Mouse (Mus musculus) testis, postnatal 10 days (tissue): ENCODE measurements around the gene Fam180a.

ENCODE experiments used
- DNase-seq: peaks from one replicate; pipeline ENCODE4 v3.0.0; 2021; ENCODE audit warnings: low spot score

The Fam180a gene

DNA sequence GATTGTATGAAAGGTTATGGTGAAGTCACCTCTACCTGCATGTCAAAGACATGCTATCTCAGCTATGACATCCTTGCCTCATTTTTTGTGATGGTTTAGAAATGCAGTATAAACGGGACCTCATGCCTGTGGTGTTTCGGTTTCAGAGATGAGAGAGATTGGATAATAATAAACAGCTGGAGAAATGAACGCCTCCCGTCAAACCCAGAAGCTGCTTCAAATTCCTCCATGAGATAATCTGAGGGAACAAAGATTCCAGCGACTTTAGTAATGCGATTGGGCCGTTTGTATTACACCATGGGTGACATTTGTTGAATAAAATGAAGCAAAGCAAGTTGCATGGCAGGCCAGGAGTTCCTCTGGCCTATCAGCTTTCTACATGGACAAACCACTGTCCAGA is 16.5 kb downstream of the Fam180a start:
- DNase-seq: no peak

DNA sequence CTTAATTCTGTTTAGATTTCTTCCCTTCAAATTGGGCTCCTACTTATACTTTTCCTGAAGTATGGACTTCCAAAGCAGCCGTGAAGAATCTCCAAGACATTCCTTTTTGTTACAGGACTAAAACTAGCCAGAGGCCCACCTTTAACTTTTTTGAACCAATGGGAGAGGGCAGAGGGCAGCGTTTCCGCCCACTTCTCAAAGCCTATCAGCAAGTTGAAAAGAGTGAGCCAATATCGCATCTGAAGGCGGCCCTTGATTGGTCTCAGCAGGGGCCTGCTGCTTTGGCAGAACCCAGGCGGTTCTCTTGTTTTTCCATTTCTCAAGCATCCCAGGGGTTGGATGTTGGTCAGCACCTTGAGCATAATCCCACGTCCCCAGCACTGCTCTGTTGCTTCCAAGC is 17.9 kb downstream of the Fam180a start, which contains the start of gene Slc13a4:
Gene Slc13a4 (minus strand): TSS at position 95 of the 400 bp plus-strand sequence.
- no peak for DNase-seq

GRCm38 (mm10) chr6:35307136-35307535 is 18.8 kb downstream of the Fam180a start:
- DNase-seq: no peak

- peak; percentile 51 for DNase-seq
Measured at GRCm38 (mm10) chr6:35303355-35303900, 22.5 kb downstream of the Fam180a start.

- DNase-seq: no peak
Measured at GRCm38 (mm10) chr6:35302581-35302980, 23.4 kb downstream of the Fam180a start.

DNA sequence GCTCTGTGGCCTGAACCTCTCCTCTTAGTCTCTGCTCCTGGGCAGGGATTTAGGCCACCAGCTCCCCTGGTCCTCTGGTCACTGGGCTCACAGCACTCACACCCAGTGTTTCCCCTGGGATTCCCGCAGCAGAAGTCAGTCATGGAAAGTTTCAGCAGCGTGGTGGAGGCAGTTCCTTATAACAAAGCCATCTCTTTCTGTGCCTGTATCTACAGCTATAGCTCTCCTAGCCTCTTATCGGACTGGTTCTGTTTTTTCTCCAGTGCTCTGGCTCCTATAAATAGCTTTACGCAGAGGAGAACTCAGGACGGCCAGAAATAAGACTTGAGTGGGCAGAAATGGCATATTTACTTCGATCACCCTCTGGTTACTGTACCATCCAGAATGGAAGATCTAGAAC is 27.6 kb downstream of the Fam180a start:
- no peak for DNase-seq

GRCm38 (mm10) chr6:35297516-35298227 is 28.3 kb downstream of the Fam180a start:
- no peak for DNase-seq

DNA sequence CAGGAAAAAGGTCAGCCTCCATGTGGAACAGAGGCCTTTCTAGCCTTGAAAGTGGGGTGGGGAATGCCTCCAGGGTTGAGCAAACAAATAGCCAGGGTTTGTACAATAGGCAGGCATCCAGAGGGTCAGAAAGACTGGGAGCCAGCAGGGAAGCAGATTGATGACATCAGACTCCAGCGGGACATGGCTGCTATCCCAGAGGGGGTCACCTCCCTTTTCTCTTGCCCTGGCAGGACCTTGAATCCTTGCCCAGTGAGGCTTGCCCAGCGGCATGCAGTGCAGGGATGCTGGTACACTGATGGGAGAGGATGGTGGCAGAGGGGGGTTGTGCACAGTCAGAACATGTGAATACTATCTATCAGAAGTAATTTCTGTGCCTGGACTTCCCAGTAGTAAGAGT is 28.9 kb downstream of the Fam180a start:
- DNase-seq: peak; percentile 69

- no peak for DNase-seq
Measured at GRCm38 (mm10) chr6:35294964-35295363, 31.0 kb downstream of the Fam180a start.

- peak; percentile 58 for DNase-seq
Measured at GRCm38 (mm10) chr6:35289676-35290075, 36.3 kb downstream of the Fam180a start.

DNA sequence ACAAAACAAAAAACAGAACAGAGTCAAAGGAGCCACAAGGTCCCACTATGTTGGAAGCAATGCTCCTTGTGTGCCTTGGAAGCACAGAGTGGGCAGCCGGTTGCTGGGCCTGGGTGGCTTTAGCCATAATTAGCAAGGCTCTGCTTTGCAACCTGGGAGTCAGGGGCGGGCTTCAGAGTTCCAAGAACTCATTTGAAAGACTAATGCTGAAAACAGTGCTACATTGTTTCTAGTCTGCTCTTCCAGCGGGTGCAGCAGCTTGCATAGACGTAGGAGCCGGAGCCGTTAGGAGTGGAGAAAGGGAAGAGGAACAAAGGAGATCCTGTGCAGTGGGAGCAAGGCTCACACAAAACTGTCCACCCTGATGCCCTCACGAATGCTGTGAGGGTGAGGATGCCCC is 37.0 kb downstream of the Fam180a start:
- DNase-seq: peak; percentile 49

GRCm38 (mm10) chr6:35288114-35288761 is 37.7 kb downstream of the Fam180a start:
- peak; percentile 89 for DNase-seq

GRCm38 (mm10) chr6:35279306-35279705 is 46.6 kb downstream of the Fam180a start:
- no peak for DNase-seq

DNA sequence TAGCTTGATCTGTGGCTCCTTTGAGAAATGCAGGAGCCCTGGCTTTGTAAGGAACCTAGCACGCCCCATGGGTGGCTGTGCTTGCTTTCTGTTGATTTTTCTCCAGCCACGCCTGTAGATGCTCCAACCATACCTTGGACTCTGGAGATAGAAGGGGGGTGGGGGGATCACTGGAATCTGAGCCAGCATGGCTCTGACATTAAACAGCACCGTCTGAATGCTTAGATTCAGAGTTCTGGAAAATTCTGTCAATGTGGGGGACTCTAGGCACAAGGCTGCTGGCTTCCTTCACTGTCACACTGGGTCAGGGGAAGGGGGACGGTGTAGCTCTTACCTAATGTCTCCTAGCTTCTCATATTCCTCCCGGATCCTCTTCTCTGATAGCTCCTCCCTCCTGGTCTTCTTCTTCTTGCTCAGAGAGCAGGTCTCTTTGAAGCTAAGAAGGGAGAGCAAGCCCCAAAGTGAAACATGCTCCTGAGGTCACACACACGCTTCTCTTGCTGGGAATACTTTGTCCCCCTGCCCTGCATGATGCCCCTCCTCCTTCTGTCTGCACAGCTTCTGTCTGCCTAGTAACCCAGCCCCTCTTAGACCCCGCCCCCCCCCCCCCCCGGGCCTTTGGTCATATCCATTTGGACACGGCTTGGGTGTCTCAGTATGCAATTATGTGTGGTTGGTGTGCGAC is 47.9 kb downstream of the Fam180a start:
- no peak for DNase-seq

- peak; percentile 54 for DNase-seq
Measured at GRCm38 (mm10) chr6:35273391-35274082, 52.4 kb downstream of the Fam180a start.

DNA sequence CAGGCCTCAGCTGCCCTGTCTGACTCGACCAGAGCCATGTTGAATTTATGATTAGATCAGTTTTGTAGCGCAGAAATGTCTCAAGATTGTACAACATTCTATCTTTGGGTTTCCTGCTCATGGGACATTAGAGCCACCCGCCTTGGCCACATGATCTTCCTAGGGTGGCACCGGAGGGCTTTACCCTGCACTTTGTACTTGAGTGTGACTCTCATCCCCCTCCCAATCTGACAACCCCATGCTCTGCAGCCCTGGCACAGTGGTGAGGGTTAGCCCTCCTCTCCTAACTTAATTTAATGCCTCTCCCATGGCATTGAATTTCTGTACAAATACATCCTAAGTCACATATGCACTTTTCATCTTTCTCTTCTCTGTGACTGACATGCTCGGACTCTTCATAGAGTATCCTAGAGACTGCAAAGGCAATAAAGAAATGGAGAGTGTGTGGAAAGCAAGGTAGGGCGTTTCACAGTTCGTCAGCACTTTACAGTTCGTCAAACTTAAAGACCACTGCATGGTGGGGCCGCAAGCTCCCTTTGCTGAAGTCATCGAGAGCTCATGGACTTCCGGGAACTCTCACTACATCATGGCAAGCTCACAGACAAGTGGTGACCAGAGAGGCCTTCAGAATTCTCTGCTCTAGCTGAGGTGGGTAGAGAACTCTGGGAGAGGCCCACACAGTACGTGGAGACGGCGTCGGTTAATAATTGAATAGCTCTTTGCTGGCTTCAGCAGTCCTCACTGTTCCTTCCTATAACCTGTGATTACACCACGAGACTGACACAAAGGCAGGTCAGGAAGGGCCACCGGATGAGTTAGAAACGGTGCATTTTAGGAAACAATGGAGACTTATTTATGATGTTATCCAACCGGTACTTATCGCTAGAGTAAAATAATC is 53.8 kb downstream of the Fam180a start:
- DNase-seq: no peak

DNA sequence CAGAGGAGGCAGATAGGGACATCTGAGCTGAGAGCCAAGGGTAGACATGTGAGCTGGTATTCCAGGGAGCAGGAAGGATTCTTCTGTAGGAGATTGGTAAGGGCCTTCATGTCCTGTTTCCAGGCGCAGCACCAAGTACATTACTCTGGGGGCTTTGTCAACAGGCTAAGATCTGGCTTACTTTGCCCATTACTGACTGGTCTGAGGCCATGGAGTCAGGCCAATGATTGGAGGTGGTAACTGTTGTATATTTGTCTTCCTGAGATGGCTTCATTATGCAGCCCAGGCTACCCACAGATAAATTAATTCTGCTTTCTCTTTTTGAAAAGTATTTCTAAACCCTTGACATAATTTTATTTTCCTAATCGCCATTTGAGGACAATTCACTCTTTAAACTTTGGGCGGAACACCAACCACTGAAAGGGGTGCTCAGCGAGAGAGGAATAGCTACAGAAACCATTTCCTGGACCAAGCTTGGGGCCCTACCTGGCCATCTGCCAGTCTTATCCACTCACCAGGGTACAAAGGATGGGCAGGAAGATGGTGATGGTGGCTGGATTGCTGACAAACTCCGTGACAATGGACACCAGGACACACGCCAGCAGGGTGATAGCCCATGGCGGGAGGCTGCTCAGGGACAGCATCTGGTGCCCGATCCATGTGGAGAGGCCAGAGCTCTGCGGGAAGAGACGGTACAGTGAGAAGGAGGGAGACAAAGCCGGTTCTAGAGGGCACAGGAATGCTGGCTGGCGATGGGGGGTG is 54.7 kb downstream of the Fam180a start:
- DNase-seq: no peak

GRCm38 (mm10) chr6:35269643-35270042 is 56.3 kb downstream of the Fam180a start:
- no peak for DNase-seq

GRCm38 (mm10) chr6:35268711-35269110 is 57.2 kb downstream of the Fam180a start:
- no peak for DNase-seq

- no peak for DNase-seq
Measured at GRCm38 (mm10) chr6:35265580-35266278, 60.2 kb downstream of the Fam180a start.
